Mouse (Mus musculus) gastrocnemius, adult 18-20 months (tissue): ENCODE measurements around the gene AU040320. TPM values are rescaled to one million over a fixed set of nuclear protein-coding genes. Genes with fewer than 3 reads are reported as not detected.

Experiments used
- DNase-seq: peaks from one replicate; pipeline ENCODE4 v3.0.0; 2021; ENCODE audit warnings: low spot score
- total RNA-seq, 2 experiments: library from RNA; stranded (reverse); gene quantifications; 2 replicates each; pipeline ENCODE4 v1.2.3; 2021

AU040320 gene
- total RNA-seq, 2 experiments from 2014 or later = 23.6 to 25.5 TPM

DNA sequence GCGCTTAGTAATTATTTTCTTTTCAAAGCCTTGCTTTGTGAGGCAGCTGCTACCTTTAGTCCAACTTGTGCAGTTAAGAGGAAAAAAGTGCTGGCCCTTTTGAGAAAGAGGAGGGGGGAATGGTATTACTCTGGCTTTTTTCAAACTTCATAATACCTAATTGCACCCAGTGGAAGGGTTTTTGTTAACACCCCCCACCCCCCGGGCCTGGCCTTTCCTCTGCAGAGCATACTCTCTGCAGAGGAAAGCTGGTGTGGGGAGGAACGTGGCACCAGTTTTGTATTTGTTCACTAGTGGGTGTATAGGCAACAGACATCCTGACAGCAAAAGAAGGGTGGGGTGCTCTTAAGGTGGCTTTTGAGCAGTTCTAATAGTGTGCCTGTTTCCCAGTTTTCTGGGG is 28.5 kb downstream of the AU040320 start:
- DNase-seq = no peak

GRCm38 (mm10) chr4:126782512-126782911 is 29.2 kb downstream of the AU040320 start:
- DNase-seq = no peak

DNA sequence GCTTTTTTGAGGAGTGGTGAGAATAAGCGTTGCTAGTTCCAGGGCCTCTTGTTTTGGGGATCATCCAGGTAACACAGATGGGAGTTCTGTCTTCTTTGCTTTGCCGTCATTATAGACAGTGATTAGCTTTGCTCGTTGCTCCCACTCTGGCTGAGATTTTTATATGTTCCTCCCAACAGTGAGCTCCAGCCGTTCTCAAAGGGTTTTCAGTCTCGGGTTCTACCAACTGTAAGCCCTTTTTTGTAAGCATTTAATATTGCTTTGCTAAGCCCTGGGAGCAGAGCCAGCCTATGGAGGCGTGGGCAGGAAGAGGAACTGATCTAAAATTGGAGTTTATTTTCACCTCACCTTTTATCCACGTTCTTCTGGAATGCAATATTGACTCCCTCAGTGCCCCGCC is 29.7 kb downstream of the AU040320 start:
- no peak for DNase-seq

GRCm38 (mm10) chr4:126792341-126793102 is 39.2 kb downstream of the AU040320 start:
- no peak for DNase-seq

GRCm38 (mm10) chr4:126802174-126802573 is 48.8 kb downstream of the AU040320 start:
- no peak for DNase-seq

DNA sequence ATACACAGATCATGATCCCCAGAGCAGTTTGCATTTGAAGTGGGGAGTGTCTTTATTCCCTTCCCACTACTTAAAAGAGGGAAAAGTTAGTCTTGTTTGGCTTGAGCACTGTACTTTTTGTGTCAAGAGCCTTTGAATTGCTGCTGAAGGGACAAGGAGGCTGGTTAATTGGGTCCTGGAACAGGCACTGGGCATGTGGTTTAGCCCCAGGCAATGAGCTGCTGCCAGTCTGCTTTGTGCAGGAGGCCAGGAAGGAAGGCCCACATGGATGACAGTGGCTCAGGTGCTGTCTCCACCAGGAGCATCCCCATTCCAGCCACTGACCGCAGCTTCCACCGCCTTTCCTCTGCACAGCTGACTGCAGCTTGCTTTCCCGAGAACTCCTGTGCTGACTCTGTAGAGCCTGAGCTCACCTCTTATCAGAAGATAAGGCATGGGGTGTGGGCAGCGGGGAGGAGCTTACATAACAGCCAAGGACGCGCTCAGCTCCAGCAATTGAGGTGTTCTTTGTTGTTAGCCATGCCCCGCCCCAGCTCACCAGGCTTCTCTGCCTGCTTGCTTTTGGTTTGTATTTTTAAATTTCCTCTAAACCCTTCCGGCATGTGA is 50.0 kb downstream of the AU040320 start:
- no peak for DNase-seq

DNA sequence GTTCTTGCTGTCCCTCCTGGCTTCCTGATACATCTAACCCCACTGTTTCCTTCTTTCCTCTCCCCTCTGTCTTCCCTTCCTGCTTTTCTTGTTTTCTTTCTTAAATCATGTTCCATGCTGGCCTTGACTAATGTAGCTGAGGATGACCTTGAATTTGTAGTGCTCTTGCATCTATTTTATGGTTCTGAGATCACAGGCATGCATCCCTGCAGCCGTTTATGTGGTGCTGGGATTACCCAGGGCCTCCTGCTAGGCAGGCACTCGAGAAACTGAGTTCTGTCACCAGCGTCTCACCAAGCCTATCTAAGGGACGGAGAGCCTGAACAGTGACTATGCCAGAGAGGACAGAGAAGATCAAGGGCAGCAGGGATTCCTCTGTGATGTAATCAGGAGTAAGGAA is 52.4 kb downstream of the AU040320 start:
- no peak for DNase-seq

GRCm38 (mm10) chr4:126806692-126807427 is 53.5 kb downstream of the AU040320 start:
- DNase-seq = no peak

DNA sequence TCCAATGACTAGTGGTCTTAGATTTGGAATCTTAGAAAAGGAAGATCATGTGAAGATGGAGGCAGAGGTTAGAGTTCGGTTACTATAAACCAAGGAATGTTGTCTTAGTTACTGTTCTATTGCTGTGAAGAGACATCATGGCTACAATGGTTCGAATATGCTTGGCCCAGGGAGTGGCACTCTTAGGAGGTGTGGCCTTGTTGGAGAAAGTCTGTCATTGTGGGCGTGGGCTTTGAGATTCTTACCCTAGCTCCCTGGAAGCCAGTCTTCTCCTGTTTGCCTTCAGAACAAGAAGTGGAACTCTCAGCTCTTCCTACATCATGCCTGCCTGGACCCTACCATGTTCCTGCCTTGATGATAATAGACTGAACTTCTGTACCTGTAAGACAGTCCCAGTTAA is 57.2 kb downstream of the AU040320 start:
- DNase-seq = no peak

DNA sequence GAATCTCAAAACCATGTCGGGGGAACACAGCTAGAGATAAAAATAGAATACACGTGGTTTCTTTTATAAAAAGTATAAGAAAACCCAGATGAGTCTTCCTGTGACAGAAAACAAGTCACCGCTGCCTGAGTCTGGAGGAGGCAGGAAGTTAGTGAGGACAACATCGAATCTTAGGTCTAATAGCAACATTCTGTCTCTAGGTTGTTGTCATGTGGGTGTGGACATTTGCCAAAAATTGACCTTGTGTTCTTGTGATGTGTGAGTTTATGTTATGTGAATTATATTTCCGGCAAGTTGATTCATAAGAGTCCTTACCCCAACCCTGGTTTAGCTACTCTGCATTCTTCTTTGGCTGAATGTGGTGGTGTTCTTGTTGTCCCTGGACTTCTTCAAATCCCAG is 59.9 kb downstream of the AU040320 start:
- no peak for DNase-seq

- no peak for DNase-seq
Observed at GRCm38 (mm10) chr4:126814854-126815253, 61.5 kb downstream of the AU040320 start.

DNA sequence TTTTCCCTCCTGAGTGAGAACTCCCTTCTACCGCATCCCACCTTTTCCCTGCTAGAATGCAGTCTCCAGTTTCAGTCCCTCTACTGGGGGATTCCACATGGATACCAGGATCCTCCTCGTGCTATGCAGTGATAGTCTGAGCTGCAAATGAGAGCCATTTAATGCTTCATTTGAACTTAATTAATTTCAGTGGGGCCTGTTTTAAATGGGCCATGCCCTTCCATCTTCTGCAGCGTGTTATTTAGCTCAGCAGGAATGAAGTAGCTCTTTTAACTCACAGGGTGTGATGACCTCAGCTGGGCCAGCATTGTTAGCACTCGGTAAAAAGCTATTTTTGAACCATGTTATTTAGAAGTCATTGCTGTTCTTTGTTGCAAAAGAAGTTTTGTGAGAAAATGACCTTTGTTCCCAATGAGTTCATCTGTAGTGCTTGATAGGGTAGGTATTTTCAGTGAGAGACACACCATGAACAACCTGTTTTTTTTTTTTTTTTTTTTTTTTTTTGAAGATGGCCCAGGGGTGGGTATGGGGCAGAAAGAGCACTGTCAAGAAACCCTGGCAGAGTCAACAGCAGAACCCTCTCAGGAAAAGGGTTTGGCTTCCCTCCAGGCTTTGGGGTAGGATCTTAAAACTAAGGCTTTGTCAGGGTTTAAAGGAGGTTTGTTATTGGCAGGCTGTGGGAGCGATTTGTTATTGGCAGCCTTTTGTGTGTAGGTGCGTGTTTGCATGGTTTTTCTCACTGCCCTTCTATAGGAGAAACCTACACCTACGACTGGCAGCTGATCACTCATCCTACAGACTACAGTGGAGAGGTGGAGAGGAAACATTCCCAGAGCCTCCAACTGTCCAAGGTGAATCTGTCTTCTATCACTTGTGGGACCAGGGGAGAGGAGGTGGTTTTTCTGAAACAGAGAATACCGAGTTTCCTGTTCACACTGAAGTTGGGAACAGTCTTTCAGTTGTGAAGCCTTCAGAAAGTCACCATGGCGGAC is 69.8 kb downstream of the AU040320 start:
- DNase-seq = no peak

- DNase-seq = no peak
Observed at GRCm38 (mm10) chr4:126823917-126824316, 70.6 kb downstream of the AU040320 start.

DNA sequence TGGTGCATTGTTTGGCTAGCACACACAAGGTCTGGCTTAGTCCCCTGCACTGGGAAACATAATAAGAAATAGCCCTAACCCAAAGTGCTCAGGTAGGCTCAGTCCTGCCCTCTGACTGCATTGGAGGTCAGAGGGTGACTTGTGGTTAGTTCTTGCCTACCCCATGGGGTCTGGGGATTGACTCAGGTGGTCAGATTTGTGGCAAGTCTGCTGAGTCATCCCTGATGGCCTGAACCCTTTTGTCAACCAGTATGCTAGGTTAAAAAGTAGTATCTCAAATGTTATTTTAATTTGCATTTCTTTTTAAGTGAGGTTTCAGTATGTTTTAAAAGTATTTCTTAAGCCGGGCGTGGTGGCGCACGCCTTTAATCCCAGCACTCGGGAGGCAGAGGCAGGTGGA is 77.8 kb downstream of the AU040320 start:
- no peak for DNase-seq

- DNase-seq = no peak
Observed at GRCm38 (mm10) chr4:126838799-126839198, 85.5 kb downstream of the AU040320 start.

GRCm38 (mm10) chr4:126839873-126840272 is 86.5 kb downstream of the AU040320 start:
- peak; percentile 75 for DNase-seq

DNA sequence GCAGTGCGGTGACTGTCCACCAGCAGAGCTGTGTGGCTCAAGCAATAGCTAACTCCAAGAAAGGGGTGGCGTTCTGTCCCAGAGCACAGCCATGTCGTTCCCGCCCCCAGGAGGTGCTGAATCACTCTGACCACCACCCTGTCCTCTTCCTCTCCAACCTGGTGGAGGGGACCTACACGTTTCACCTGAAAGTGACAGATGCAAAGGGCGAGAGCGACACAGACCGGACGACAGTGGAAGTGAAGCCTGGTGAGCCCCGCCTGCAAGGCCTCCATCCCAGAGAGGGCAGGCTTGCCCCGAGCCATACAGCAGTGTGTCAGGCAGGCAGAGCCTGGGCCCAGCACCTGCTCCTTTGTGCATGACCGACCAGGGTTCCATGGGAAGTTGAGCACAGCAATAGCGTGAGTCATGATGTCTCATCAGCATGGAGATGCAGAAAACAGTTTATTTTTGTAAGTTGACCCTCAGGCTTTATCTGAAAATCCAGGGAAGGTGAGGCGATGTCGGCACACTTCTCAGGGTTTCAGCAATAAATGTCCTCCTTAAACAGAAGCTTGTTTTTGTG is 87.7 kb downstream of the AU040320 start:
- DNase-seq = no peak

GRCm38 (mm10) chr4:126842911-126843310 is 89.6 kb downstream of the AU040320 start:
- DNase-seq = no peak

DNA sequence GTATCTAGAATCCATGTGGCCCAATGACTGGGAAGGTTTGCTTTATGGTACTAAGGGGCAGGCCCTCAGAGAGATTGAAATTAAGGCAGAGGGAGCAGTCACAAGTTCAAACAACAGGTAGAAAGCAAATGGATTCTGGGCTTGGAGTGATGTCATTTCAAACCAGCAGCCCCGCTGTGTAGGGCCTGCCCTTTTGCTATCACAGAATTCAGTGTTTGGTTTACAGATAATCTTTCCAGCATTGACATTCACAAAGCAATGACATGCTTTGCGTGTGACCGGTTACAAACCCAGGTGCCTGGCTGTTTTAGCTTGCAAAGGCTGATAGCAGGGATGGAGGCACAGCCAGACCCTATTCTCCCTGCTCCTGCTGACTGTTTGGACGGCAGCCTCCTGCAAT is 92.3 kb downstream of the AU040320 start:
- DNase-seq = no peak

- no peak for DNase-seq
Observed at GRCm38 (mm10) chr4:126846971-126847370, 93.6 kb downstream of the AU040320 start.
